Mouse (Mus musculus): ENCODE results near the gene Olfr1385.
"Not testable (repeated sequence)": the region's sequence is repeated elsewhere in the genome, so short reads cannot be mapped to it uniquely, and the experiment has no call there.

Gene Olfr1385

DNA sequence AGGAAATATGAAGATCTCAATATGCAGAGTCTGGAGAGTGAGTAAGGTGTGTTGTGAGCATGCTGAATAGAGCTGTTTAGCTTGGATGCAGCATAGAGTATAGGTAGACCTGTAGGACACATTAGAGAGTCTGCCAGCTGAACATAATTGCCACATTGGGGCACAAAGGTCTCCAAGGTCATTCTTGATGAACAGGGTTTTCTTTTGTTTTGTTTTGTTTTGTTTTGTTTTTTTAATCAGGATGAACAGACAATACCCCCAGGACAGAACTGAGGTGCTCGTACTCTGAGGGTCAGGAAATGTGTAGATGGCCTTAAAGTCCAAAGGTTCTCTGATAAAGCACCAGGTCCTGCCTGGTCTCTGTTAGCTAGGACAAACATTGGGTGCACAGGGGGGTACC, at the start of gene Olfr1385:
TSS of gene Olfr1385 (plus strand) at position 301 of the 400 bp plus-strand sequence.
- CTCF ChIA-PET = not testable (repeated sequence)

DNA sequence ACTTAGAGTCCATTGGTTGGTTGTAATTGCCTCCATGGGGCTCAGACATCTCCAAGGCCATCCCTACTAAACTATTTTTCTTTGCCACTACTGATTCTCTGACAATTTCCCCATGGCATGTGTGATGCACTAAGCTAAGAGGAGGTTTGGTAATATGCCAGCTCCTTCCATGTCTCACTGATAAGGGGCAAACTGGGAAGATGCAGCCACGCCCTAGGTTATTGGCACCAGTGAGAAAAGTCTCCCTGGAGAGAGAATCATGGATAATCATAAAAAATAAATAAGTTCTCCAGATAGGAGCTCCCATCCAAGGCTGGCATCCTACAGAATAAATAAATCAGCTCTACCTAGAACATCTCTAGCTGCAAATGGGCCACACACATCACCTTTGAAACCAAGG, 33.8 kb upstream of the Olfr1385 start, which contains the start of gene Olfr1387:
TSS of gene Olfr1387 (plus strand) at position 301 of the 400 bp plus-strand sequence.
- CTCF ChIA-PET = no interaction called here

DNA sequence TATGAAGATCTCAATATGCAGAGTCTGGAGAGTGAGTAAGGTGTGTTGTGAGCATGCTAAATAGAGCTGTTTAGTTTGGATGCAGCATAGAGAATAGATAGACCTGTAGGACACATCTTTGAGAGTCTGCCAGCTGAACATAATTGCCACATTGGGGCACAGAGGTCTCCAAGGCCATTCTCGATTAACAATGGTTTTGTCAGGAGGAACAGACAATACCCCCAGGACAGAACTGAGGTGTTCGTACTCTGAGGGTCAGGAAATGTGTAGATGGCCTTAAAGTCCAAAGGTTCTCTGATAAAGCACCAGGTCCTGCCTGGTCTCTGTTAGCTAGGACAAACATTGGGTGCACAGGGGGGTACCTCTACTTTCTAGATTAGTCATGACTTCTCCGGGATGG, 24.1 kb upstream of the Olfr1385 start, which contains the start of gene Olfr1386:
TSS of gene Olfr1386 (plus strand) at position 301 of the 400 bp plus-strand sequence.
- CTCF ChIA-PET = not testable (repeated sequence)

DNA sequence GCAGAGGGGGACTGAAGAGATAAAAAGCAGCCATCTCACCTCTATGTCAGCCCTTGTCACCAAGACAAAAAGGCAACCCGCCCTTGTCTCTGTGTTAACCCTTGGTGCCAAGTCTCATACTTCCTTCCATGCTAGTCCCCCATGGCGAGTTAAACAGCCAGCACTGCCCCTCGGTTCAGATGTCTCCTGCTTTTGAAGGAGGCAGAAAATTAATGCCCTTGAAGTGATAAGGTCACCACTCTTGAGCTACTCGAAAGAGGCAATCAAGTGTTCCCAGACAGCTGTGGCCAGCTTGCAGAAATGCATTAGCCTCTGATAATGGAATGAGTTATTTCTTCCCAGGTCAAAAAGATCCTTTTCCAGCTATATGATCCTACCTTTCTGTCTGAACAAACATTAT, 2.9 kb upstream of the Olfr1385 start:
- CTCF ChIA-PET = no interaction called here

DNA sequence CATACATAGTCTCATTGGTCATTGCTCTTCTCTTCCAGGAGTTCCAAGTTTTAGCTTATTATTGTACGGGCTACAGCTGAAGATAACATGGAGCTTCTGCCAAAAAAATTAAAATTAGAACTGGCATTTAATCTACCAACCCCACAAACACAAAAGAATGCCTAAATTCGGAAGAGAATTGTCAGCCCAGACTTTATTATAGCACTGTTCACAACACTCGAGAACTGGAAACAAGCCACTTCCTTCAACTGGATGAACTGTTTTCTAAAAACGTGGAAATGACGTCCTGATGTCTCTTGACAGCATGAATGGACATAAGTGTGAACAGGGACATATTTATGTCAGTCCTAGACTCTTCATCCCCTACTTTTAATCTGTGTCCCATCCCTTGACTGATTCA, 29.2 kb downstream of the Olfr1385 start:
- CTCF ChIA-PET = no interaction called here

DNA sequence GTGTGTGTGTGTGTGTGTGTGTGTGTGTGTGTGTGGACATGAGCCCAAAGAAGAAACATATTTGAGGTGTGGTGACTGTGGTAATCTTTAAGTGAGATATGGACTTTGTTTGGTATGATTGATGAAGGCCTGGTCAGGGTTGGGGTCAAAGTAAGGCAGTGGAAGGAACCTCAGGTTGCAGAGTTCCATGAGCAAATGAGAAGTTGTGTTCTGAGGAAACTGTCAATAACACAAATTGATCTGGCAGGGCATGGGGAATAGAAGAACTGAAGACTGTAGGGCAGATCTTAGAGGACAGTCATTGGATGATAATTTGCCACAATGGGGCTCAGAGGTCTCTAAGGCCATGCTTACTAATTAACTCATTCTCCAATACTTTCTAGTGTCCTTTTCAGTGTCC, 30.5 kb downstream of the Olfr1385 start, which contains the start of gene Olfr1383:
TSS of gene Olfr1383 (plus strand) at position 301 of the 400 bp plus-strand sequence.
- CTCF ChIA-PET = no interaction called here

DNA sequence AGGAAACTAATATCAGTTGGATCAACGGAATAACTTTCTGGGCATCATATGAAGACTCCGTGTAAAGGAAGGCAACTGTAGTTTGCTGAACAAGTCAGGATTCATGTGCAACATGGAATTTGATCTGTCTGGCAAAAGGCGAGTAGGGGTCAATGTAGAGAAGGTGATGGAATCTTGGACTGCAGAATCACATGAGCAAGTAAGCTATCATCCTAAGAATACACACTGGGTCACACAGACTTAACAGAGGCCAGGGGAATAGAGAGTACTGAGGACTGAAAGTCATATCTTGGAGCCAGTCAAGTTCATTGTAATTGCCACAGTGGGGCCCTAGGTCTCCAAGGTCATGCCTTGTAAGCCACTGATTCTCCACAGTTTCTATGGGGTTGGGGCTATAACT, 39.1 kb downstream of the Olfr1385 start, which contains the start of gene Olfr1382:
TSS of gene Olfr1382 (plus strand) at position 301 of the 400 bp plus-strand sequence.
- CTCF ChIA-PET = no interaction called here

DNA sequence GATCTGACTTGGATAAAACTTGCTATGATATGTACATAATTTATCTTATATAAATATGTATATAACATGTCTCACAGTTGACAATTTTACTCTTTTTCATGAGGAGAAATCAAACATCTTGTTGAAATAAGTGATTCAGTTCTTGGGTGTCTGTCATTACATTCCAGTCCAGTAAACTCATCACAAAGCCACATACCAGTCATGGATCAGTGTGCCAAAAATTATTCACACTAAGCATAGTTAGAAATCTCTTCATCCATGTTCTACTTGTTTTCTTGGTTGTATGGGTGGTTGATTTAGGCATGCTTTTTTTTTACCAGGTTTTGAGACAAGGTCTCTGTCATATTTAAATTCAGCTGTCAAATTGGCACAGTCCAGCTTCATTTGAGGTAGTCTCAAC, 43.9 kb downstream of the Olfr1385 start:
- CTCF ChIA-PET = no interaction called here

DNA sequence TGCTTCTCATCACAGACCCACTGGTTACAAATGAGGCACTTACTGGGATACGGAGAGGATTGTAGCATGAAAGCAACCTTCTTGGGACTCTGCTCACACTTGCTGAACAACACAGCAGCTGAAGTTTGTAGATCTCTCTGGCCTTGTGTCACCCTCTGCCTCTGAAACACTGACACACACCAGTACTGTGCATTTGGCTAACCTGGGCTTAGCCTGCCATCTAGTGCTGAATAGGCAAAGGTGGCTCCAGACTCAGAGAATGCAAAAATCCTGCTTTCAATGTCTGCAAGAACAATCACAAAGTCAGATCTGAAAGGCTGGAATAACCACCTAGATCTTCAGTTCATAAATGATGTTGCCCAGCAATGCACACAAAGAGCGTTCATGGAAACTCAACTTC, 47.8 kb downstream of the Olfr1385 start:
- CTCF ChIA-PET = not testable (repeated sequence)

DNA sequence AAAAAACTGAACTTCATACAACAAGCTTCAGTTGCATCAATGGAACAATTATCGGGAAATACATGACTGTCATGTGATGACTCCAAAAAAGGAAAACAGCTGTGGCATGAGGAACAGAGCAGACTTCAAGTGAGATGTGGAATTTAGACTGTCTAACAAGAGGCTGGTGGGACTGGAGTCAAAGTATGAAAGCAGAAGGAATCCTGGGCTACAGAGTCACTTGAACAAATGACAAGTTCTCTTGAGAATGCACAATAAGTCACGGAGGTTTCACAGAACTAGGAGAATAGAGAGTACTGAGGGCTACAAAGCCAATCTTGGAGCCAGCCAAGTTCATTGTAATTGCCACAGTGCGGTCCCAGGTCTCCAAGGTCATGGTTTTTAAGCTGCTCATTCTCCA, 54.3 kb downstream of the Olfr1385 start, which contains the start of gene Olfr1381:
TSS of gene Olfr1381 (plus strand) at position 301 of the 400 bp plus-strand sequence.
- CTCF ChIA-PET = not testable (repeated sequence)

Measured in spleen, embryonic (tissue).